Mouse (Mus musculus) stomach, postnatal 0 days (tissue): Measurements from ENCODE around the gene Rngtt.

Experiments
- CTCF ChIP-seq: IDR thresholded peaks from 2 replicates; pipeline ENCODE4 v1.5.1; 2016; ENCODE audit warnings: antibody characterized with exemption, low read depth, mild to moderate bottlenecking, moderate library complexity
- EP300 ChIP-seq: optimal IDR thresholded peaks from 2 replicates; pipeline ENCODE3; 2016; ENCODE audit warnings: antibody characterized with exemption

DNA sequence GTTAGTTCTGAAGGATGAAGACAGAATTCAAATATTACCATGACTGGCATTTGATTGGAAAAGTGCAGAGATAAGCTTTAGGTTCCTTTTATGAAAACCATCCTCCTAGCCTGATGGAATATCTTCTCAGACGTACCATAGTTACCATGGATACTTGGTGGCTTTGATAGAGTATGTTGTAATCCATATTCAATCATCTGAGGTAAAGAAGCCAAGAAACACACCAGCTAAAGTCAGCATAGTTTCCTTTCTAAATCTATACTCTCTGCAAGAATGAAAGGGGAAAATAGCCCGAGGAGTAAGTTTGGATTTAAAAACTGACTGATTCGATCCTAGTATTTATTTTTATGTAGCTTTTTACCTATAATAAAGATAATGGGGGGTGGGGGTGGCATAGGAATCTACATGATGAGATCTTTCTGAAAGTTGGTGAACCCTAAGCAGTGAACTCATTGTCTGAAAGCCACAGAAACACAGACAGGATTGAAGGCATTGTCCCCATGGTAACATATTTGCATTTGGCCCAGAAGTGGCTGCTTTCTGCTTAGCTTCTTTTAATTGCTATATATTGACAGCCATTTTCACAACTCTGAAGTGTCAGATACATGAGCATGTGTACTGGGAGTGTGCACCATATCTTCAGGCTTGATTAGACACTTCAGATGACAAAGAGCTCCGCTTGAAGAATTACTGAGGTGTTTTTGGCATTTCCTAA is 188.2 kb downstream of the Rngtt start:
- TF ChIP-seq CTCF: no peak
- no peak for TF ChIP-seq EP300
